Mouse (Mus musculus): ENCODE measurements around the gene Dnm3. TPM values are rescaled to one million over a fixed set of nuclear protein-coding genes. Genes with fewer than 3 reads are reported as not detected.

Gene Dnm3
- polyA plus RNA-seq, 1 experiment = 8.2 TPM

DNA sequence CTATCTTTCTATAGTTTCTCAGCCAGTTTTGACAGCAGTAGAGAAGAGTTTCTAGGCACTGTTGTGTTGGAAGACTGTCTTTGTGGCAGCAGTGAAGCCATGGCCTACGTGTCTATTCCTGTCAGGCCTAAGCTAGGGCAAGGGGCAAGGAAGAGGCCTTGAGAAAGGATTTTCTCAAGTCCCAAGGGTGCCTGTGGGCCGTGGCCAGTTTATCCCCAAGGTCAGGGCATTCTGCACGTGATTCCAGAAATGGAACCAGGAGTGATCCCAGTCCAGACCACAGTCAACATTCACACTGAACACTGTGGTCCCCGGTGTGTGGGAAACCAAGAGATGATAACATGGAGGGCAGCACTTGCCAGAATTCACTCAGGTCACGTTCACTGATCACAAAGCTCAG, 522.0 kb downstream of the Dnm3 start:
- no peak for TF ChIP-seq POLR2A (IDR thresholded peaks at IDR 0.05; ENCODE audit: low read depth, low read length)
- TF ChIP-seq CTCF (conservative IDR thresholded peaks at IDR 0.05; ENCODE audit: insufficient read depth, insufficient read length, low read depth, low read length) = no peak
- Histone ChIP-seq H3K27me3 (replicated peaks; ENCODE audit: control insufficient read depth, insufficient read depth, low read length) (no peaks in the 10 kb centered on the region), H3K36me3 (ENCODE audit: control insufficient read depth, insufficient read depth, low read length) (no peaks in the 10 kb centered on the region), H3K27ac (ENCODE audit: insufficient read depth, low read depth, low read length) (no peak overlapping the region), H3K4me3 (ENCODE audit: insufficient read depth, low read depth, low read length) (no peak overlapping the region), H3K4me1 (ENCODE audit: control insufficient read depth, insufficient read depth, low read length) (no peaks in the 10 kb centered on the region)
- 78% methylated on average over 5 of the region's 5 CpGs for WGBS
- DNase-seq = no peak

DNA sequence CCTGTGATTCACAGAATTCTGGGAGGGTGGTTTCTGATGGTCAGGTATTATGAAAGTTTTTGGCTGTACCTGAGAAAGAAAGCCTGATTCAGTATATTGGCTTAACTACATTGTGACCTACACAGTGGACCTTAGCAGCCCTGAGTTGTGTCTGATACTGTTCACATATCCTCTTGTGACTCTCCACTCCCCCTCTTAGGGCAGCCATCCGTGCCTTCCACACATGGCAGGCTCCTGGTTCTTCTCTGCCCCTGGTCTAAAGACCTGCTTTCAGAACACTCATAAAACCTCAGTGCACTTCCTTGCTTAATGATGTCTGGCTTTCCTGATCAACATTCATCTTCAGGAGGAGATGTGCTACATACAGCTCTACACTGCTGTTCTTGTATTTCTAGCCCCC, 525.2 kb downstream of the Dnm3 start:
- Histone ChIP-seq H3K4me1 (ENCODE audit: control insufficient read depth, insufficient read depth, low read length) (no peaks in the 10 kb centered on the region), H3K36me3 (ENCODE audit: control insufficient read depth, insufficient read depth, low read length) (no peaks in the 10 kb centered on the region), H3K27me3 (replicated peaks; ENCODE audit: control insufficient read depth, insufficient read depth, low read length) (no peaks in the 10 kb centered on the region), H3K27ac (ENCODE audit: insufficient read depth, low read depth, low read length) (no peak overlapping the region), H3K4me3 (ENCODE audit: insufficient read depth, low read depth, low read length) (no peak overlapping the region)
- no peak for TF ChIP-seq CTCF (conservative IDR thresholded peaks at IDR 0.05; ENCODE audit: insufficient read depth, insufficient read length, low read depth, low read length)
- TF ChIP-seq POLR2A (IDR thresholded peaks at IDR 0.05; ENCODE audit: low read depth, low read length) = no peak
- no peak for DNase-seq
- WGBS = 32% methylated on average over 1 of the region's 1 CpGs

DNA sequence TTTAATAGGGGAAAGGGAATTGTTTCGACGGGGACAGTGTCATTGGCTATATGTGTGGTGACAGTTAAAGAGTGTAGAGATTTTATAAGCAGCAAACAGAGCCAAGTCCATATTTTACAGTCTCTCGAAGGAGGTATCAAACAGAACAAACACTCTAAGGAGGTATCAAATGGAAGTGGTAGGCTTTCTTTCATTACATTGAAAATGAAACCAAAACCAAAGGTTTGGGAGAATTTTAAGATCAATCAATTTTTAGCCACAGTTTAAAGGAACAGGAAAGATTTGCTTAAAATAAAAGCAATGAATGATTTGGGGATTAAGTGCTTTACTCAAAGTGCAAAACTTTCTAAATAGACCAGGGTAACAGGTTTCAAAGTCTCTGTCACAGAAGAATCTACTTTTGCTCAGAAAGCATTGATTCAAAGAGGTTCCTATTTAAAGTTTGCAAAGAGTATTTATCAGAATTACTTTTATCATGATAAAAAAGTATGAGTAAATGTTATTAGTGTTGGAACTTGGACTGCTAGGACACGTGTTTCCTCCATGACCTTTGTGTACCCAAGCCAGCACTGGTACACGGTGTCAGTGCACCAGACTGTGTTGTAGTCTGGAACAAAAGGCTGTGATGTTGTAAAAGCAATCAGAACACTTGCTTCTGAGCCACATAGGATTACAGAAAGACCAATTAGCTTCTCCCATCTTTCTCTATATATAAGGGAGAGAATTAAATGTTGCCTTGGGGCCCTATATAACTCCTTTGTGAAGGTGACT, 526.6 kb downstream of the Dnm3 start:
- Histone ChIP-seq H3K27ac (ENCODE audit: insufficient read depth, low read depth, low read length) (no peak overlapping the region), H3K27me3 (replicated peaks; ENCODE audit: control insufficient read depth, insufficient read depth, low read length) (no peaks in the 10 kb centered on the region), H3K4me1 (ENCODE audit: control insufficient read depth, insufficient read depth, low read length) (no peaks in the 10 kb centered on the region), H3K4me3 (ENCODE audit: insufficient read depth, low read depth, low read length) (no peak overlapping the region), H3K36me3 (ENCODE audit: control insufficient read depth, insufficient read depth, low read length) (no peaks in the 10 kb centered on the region)
- no peak for DNase-seq
- TF ChIP-seq POLR2A (IDR thresholded peaks at IDR 0.05; ENCODE audit: low read depth, low read length) (no peak), CTCF (conservative IDR thresholded peaks at IDR 0.05; ENCODE audit: insufficient read depth, insufficient read length, low read depth, low read length) (no peak)
- WGBS = 62% methylated on average over 5 of the region's 5 CpGs

DNA sequence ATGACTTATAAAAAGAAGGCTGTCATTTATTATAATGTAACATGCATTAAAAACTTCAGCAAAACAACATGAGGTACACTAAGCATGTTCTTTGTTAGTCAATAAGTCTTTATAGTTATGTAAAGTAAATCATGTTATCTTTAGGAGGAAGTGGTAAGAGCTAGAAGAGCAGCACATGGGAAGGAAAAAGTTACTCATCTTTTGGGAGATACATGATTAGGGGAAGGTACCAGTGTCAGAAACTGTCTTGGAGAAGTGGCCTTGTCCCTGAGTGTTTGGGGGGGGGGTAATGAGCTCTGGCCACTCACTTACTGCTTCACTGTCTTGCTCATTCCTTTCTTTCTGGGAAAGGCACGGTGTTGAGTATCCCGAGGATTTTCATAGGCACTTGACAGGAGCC, 535.8 kb downstream of the Dnm3 start:
- no peak overlapping the region for H3K27ac ChIP-seq (ENCODE audit: insufficient read depth, low read depth, low read length)
- WGBS = 86% methylated on average over 2 of the region's 2 CpGs

More for the DNA sequence above, 535.8 kb downstream of the Dnm3 start:
- no peaks in the 10 kb centered on the region for H3K4me1 ChIP-seq (ENCODE audit: control insufficient read depth, insufficient read depth, low read length)
- no peak overlapping the region for H3K4me3 ChIP-seq (ENCODE audit: insufficient read depth, low read depth, low read length)
- no peak for TF ChIP-seq POLR2A (IDR thresholded peaks at IDR 0.05; ENCODE audit: low read depth, low read length)
- no peak for TF ChIP-seq CTCF (conservative IDR thresholded peaks at IDR 0.05; ENCODE audit: insufficient read depth, insufficient read length, low read depth, low read length)
- no peaks in the 10 kb centered on the region for H3K36me3 ChIP-seq (ENCODE audit: control insufficient read depth, insufficient read depth, low read length)
- H3K27me3 ChIP-seq (replicated peaks; ENCODE audit: control insufficient read depth, insufficient read depth, low read length) = no peaks in the 10 kb centered on the region
- no peak for DNase-seq

Other genes starting within 250 kb of the Dnm3 start
- 4.9 and 5.7 TPM in 2 replicates for gene Mettl13, start 70.5 kb upstream of the Dnm3 start, polyA plus RNA-seq (2012; rRNA removed)
- 11.4 and 11.6 TPM in 2 replicates for gene Vamp4, start 92.5 kb upstream of the Dnm3 start, polyA plus RNA-seq (2012; rRNA removed)
- 2.0 and 2.9 TPM in 2 replicates for gene Myoc, start 161.1 kb upstream of the Dnm3 start, polyA plus RNA-seq (2012; rRNA removed)
- gene Myocos, start 180.2 kb upstream of the Dnm3 start, polyA plus RNA-seq (2012; rRNA removed) = not detected in 2 replicates

All from kidney, adult 2 months (tissue).